Mouse (Mus musculus) kidney, adult 18-20 months (tissue): Measurements from ENCODE around the gene Map2k5.

Source experiments
- DNase-seq: peaks from one replicate; pipeline ENCODE4 v3.0.0; 2021

The Map2k5 gene

DNA sequence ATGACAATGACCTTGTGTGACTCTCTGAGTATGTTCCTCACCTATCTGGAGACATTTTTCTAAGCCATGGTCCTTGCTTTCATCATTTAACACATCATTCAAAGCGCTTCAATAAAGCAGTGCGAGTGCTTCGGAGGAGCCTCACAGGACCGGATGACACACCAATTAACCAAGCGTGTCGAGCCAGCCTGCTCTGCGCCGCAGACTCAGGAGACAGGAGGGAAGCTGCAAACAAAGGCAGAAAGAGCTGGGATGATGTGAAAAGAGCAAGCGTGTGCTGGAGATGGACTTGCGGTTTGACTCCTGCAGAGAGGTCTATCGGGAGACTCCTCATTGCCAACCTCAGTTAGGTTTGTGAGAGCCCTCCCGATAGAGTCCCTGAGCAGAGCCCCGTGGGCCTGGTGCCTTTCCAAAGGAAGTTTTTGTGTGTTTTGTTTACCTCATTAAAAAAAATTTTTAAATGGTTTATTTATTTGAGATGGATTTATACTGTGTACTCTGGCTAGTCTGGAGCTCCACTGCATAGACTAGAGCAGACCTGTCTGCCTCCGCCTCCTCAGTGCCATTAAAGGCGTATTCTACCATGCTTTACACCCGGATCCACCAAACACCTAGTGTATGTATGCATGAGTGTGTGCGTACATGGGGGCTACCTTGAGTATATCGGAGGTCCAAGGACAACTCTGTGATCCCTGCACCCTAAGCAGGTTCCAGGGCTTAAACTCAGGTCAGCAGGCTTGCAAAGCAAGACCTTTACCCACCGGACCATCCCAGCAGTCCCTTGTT is 126.7 kb downstream of the Map2k5 start:
- no peak for DNase-seq

DNA sequence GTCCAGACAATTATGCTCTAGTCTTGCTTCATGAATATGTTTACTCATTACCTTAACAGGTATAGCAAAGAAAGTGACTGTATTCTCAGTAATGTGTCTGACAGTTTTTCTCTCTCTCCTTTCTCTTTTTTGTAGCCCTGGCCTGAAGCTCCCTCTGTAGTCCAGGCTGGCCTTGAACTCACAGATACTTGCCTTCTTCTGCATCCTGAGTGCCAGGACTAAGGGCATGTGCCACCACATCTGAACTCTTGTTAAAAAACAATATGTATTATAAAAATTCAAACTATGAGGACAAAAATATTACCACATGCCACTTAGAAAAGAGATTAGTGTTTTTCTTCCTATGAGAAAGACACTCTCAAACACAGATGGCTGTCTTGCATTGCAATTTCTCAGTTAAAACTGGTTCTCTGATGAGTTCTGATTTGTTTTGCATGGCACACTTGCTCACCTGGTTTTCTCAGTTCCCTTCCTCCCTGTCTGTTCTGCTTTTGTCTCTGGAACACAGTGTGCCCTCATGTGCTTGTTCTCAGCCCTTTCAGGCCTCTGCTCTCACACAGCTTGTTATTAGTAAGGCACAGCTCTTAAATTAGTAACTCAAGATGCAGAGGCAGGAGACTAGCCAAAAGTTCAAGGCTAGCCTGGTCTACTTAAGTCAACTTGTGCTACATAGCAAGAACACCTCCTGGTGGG is 129.5 kb downstream of the Map2k5 start:
- DNase-seq: no peak

DNA sequence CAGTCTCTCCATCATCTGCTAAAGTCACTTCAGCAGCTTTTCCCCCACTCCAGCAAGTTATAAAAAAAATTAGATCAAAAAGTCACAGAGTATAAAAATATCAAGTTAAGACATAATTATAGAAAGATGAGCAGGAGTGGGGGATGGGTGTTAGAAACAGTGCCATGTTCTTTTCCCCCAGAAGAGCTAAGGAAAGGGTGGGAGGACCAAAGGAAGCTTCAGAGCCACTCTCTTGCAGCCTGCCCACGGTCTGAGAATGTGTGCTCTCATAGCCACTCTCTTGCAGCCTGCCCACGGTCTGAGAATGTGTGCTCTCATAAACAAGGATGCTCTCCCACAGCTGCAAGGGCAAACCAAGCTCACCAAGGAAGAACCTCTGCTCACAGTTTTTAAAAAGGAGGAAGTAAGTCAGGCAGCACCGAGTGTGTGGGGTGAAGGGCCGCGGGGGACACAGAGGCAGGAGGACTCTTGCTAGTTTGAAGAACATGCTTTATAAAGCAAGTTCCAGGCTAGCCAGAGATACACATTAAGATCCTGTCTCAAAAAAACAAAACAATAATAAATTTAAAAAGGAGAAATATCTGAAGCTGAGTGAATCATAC is 131.0 kb downstream of the Map2k5 start:
- DNase-seq: no peak

DNA sequence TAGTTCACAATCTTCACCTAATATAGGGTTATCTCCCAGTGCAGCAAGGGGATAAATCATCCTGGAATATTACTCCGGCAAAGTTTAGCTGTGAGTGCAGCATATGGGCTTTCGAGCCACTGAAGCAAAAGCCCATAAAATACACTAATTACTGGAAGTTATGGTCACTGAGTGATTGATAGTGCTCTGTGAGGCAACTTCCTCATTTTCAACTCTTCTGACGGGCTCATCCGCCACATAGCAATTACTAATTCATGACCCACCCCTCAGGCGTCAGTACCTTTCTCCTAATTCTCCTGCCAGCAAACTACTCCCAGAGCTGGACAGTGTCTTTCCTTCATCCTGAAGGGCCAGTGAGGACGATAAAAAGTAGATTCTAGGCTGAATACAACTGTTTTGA is 135.7 kb downstream of the Map2k5 start:
- DNase-seq: no peak

DNA sequence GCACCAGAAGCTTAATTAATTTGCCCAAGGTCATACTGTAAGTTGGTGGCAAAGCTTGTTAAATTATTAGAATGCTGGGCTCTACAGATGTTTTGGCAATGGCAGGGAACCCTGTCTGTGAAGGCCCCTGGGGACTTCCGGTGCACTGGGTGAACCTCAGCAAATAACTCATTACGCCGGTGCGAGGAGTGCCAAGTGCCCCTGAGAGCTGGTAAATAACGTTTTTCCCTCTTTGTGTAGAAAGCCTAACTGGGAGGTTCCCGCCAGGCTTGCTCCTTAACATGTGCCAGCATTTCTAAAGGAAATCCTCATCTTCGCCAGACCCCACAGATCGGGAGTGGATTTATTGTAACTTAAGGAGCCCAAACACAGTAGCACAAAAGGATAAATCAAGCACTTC is 136.5 kb downstream of the Map2k5 start:
- DNase-seq: no peak

DNA sequence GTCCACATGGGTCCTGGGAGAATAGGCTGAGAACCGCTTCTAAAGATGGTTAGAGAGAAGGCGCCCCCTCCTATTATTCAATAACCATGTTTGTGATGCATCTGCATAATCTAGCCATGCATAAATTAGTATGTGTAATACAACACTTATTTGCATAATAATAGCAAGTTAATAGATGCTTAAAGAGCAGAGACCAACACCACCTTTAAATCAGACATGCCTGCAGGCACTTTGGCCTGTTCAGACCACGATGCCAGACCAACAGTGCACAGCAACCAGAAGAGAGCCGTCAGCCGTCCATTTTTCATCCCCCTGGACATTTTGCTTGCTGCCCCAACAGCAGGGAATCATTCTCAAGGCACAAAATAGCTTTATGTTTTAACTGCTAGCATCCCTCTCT is 143.3 kb downstream of the Map2k5 start:
- DNase-seq: no peak

DNA sequence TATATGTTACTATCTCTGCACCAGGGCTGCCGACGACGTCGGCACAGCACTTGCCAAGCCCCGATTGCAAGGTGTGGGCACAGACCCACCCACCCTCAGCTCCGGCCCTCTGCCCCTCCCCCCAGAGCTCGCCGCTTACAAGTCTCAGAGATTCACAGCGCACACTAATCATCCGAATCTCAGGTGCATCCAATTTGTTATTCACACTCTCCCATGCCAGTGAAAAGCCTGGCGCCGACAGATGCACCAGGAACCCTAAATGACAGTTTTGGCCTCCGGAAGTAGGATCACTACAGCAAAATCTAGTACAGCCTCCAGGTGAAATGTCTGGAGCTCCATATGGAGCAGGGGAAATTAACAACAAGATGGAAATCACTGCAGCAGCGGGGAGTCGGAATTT is 147.4 kb downstream of the Map2k5 start:
- no peak for DNase-seq

DNA sequence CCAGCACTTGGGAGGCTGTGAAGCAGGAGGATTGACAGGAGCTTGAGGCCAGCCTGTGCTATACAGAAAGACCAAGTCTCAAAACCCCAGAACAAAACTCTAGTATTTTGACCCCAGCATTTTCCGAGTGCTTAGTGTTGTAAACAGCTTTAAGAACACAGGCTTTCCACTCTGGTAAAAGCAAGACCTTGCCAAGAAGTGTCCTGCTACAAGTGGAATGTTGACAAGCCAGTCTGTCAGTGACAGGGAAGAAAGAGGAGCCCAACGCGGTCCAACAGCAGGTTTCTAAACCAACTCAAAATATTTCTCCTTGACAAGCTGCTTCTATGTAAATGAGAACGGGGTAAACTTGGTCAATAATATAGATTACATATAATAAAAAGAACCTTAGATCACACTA is 148.6 kb downstream of the Map2k5 start:
- no peak for DNase-seq

DNA sequence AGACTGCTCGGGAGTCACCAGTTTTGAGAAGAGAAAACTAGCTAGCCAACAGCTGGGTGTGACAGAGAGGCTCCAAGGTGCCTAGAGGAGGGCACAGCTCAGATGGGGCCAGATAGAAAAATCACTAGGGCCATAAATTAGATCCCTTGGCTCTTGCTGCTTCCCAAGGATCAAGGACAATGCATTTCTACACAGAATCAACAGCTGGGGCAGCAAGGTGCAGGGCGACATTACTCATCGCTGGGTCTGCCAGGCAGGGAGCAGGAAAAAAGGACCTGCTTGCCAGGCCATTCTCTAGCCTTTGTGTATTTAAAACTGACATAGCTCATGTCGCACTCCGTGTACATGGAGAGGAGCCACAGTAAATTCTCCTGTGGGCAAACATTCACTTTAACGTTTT is 155.5 kb downstream of the Map2k5 start:
- no peak for DNase-seq

DNA sequence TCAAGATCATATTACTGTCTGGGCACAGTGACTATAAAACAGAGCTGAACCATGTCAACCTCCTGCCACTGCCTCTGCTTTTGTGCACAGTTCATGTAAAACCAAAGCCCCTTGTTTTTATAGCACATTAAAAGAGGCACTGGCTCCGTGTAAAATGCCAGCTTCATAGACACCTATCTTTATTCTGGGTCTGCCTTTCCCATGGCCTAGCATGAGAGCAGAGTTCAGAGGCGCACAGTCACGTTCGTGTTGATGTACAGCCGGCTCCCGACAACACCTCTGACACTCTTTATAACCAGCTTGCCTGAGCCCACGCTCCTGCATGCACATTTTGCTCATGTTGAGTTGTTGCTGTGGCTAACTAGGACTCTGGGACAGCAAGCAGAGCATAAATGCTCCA is 157.9 kb downstream of the Map2k5 start:
- DNase-seq: no peak

DNA sequence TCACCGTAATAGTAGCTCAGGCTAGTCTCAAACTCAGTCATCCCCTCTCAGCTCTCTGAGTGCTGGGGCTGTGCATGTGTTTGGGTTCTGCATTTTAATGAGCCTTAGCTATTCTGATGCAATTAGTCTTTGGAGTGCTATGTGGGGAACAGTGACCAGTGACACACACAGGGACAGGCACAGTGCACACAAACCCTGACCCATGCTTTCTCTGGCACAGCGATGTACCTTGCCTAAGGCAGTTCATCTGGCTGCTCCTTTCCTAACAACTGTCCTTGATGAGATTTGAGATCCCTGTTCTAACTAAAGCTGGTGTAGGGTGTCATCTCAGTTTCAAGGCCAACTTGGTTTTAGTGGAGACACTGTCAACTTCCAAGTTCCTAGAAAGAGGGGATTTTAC is 162.7 kb downstream of the Map2k5 start:
- no peak for DNase-seq

DNA sequence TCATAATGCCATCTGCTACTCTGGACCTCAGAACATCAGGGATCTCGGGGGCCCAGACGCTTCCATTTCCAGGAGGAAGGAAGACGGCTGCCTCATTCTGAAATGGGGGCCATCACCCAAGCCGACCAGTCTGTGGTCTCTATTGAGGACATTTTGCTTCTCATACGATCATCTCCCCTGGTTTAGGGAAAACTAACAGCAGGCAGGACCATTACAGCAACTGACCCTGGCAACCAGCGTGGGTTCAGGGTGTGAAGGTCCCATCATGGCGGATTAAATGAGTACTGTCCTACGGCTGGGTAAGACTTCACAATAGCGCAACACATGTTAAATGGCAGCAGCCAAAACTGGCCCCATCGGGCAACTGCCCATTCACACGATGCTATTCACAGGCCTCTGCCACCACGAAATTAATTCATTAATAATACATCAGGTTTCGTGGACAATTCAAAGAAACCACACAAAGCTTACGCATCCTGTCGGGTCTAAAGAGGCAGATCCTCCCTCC is 170.9 kb downstream of the Map2k5 start:
- no peak for DNase-seq

DNA sequence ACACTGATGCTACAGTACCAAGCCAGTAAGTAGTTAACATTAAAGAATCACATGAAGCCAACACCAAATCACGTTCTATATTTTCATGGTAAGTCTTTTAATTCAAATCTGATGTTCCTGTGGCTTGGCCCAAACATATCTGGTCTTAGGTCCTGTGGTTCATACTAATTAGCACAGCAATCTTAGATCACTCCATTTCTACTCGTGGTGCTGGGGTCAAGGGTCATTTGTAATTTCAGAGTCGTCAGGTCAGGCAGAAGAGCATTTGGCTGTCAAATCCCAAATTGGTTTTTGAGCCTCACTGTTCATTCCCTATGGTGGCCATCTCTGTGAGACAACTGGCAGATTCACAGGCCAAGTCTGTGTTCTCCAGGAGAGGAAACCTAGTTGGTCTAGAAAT is 174.2 kb downstream of the Map2k5 start:
- DNase-seq: no peak

DNA sequence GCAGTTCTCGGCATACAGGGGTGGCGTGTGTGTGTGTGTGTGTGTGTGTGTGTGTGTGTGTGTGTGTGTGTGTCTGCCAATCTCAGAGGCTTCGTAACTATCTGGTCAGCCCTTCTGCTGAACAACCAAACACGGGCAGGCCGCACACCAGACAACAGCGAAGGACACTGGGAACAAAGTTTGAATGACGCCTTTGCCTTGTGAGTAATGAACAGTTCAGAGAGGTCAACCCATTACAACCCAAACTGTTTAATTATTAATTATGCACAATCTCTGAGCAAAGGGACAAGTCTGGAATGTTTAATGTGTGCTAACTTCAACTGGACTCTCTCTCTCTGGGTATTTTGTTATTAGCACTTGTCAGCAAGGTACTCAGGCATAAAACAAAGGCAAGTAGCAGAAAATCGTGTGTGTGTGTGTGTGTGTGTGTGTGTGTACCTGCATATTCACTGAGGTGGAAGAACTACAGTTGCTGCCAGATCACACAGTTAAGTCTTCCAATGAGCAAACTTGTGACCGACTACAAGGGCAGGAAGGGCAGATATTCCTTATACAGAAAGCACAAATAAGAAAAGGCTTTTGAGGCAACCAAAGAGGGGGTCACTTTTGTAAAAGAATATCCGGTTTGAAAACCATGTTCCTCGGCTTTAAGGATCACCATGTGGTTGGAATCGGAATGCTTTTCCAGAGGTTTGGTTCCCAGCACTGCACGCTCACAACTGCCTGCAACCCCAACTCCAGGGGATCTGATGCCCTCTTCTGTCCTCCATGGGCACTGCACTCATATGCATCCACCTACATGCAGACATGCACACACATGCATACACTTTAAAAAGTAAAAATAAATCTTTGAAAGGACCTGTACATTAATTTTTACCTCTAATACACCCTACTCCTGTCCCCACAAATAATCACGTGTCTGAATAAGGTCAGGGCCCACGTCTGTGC is 176.1 kb downstream of the Map2k5 start:
- peak; percentile 64 for DNase-seq

DNA sequence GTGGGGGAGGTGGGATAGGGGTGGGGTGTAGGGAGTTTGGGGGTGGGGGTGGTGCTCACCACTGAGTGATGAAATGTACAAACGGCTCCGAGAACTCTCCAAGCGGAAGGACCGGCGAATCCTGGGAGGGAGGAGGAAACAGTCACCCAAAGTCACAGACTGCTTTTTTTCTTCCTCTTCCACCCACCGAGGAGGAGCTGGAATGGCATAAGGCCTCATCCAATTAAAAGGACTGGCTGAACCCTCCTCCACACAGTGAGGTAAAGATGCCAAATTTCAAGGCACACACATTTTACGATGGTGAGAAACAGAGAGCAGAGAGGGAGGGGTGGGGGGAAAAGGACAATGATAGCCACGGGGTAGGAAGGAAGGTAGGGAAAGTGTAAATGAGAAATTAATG is 180.4 kb downstream of the Map2k5 start:
- DNase-seq: no peak

DNA sequence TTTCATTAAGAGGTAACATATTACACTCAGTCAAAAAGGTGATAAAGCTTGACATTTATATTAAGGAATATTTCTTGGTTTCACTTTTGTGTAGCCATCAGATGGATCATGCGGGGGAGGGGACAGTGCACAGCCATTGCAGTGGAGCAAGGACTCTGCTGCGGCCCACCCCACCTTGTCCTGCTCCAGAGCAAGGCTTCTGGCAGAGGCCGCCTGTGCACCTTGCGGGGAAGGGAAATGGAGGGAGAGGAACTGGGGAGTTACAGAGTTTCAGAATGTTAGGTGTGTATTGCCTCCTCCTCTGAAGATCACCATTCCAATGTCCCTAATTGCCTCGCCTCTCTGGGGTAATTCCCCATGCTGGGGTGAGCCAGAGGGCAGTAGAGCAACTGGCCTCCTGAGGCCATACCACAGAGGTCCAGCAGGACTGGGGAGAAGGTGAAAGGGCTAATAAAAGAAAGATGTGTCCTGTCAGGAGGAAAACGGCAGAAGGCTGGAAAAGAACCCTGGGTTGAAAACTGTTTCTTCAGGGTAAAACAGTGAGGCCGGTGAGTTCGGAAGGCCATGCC is 181.5 kb downstream of the Map2k5 start:
- no peak for DNase-seq

DNA sequence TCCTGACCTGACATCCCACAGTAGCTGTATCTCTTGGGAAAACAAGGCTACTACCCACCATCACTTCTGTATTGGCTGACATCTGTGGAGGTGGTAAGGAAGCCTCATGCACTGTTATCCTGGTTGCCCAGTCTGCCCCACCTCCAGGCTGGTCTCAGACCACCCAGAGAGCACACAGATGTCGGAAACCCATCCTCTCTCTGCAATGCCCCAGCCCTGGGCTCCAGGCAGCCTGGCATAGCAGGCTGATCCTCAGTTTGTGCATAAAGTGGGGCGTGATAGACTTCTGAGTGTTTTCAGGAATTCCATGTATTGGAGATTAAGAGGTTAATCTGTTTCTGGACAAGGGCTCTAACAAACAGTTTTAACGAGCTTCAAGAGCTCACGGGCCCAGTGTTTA is 182.2 kb downstream of the Map2k5 start:
- no peak for DNase-seq

DNA sequence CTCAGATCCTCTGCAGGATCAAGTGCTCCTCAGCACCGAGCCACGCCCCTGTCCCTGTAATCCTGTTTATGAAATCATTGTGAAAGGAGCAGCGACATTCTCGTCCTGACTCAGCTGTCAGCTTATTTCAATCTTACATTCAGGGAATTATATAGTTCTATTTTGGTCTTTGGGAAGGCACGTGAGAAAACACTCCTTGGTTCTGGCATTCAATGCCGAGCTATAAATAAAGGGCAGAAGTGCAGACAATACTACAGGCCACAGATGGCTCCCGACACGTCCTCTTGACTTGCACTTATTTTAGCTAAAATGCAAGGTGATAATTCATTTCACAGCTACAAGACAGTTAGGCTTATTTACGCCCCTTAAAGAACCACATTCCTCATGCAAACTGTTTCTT is 182.9 kb downstream of the Map2k5 start:
- no peak for DNase-seq

DNA sequence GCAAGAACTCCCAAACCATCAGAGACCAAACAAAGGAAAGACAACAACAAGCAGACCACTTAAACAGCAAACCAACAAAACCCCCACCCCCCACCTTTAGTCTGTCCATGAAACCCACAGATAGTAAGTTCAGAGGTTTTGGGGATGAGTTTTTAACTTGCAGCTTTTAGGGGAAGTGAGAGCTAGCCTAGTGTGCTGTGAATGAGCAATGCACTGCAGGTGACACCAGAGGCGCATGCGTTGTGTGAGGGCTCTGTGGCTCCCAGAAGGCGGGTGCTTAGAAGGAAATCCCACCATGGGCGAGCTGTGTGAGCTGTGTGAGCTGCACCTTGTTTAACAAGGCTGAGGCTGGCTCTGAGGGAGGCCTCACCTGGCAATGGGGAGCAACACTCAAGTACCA is 184.9 kb downstream of the Map2k5 start:
- no peak for DNase-seq

DNA sequence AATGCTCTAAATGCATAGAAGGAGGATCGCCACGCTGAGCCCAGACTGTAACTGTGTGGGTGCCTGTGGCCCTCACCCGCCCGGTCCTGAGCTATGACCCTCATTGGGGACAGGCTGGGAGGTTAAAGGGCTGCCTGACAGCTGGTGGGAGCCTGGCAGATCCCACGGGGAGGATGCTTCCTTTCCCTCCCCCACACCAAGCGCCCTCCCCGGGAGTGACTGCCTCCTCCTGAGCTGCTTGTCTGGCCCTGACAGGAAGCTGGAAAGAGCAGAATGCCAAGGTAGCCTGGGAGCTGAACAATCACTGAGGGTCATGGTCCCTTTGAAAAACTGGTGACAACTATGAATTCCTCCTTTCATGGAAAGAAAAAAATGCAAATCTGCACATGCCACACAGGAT is 190.4 kb downstream of the Map2k5 start:
- DNase-seq: no peak

DNA sequence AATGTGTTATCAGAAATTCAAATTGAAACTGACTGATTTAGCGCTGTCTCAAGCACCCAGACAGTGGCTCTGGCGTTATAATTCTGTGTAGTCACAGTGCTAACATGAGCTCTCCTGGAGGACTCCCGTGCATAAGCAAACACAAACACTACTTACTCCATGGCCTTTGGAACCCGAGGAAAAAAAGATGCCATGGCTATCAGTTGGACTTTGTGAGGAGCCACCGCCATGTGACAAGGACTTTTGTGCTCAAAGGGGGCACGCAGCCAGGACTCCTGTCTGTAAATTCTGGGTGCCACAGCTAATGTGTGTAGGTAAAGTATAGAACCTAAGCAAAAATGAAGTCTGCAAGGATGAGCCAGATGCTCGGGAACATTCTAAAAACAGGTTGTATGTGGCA is 192.5 kb downstream of the Map2k5 start:
- DNase-seq: no peak

DNA sequence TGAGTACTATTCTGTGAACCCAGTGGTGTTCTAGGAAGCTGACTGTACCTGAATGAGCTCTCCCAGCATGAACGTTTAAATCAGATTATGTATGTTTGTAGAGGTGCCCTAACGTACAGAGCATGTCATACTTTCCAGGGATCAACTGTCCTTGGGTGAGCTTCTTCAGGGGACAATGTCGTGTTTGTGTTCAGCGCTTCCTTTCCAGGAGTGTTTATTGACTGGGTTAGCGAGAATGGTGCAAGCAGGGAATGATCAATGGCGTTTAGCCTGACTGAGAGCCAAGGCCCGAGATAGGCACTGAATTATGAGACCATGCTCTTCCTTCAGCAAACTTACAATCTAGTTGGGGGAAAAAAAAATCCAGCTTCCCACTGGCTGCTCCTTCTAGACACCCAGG is 193.8 kb downstream of the Map2k5 start:
- DNase-seq: no peak
